Mouse (Mus musculus) c-Kit-positive CD71-positive TER-119-negative erythroid progenitor cells, embryonic 14.5 days (primary cell): ENCODE data around the gene Ube4b.
"Not testable (repeated sequence)": the region's sequence is repeated elsewhere in the genome, so short reads cannot be mapped to it uniquely, and the experiment has no call there.

Experiments
- DNase-seq: peaks from one replicate; pipeline ENCODE4 v3.0.0-alpha.2; 2013; ENCODE audit warnings: low read depth

Gene Ube4b

DNA sequence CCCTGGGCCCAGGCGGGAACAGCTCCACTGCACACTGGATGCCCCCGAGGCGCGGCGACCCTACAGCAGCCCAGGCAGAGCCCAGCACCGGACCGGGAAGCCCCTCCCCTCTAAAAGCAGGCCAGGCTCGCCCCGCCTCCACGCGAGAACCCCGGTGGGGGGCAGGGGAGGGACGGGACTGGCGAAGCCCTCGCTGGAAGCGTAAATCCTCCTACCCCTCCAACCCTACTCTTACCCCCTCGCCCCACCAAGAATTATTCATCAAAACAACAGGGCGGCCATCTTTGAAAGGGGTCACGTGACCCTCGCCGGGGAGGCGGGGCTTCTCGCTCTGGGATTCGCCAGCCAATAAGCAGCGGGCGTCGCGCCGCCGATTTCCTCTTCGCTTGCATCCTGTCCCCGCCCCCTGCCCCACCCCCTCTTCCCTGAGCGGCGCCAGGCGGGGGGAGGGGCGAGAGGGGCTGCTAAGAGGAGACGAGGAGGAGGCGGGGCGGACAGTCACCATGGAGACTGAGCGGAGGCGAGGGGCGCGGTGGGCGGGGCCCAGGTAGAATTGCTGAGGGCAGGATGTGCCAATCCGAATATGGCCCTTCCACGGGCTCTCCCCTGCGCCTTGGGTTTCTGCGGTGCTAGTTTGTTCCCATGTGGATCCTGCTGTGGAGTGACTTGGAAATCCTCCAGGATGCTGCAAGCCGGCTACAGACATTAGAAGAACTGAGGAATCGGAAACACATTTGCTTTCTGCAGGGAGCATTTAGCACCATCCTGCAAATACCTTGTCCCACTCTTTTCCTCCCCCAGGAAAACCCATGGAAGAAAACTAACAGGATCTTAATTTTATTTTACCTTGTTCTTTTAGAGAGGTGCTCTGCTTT, at the start of gene Ube4b:
Gene Ube4b, minus strand, starts transcription at position 425 of the 875 bp plus-strand sequence.
- DNase-seq = peak; percentile 87

DNA sequence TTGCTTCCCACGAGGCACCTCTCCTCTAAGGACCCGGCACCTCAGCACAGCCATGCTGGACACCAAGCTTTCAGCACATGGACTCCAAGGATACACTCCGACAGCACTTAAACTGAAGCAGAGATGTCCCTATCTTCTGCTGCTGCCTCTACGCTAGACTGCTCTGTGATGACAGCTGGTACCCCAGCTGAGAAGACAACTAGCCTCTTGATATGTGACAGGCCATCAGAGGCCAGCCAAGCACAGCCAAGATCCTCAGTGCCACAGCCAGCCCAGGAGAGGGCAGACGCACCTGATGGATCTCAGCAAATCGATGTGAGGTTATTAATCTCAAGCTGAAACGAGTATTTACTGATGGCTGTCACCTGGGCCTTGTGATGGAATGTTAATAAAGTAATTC, 48.5 kb upstream of the Ube4b start:
- DNase-seq = no peak

DNA sequence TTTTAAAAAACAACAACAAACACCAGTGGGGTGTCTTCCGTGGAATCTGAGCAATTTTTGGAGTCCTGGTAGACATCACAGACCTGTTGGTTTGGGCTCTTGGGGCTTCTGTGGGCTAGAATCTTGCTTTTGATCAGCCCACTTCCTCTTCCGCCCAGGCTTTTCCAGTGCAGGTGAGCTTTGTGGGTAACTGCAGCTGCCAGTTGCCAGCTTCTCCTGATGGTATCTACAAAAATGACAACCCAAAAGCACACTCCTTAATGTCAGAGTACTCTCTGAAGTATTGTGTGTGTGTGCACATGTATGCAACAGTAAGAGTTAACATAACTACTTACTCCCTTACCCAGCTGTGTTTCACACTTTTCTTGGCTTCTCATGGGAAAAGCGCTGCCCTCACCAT, 43.0 kb upstream of the Ube4b start:
- no peak for DNase-seq

DNA sequence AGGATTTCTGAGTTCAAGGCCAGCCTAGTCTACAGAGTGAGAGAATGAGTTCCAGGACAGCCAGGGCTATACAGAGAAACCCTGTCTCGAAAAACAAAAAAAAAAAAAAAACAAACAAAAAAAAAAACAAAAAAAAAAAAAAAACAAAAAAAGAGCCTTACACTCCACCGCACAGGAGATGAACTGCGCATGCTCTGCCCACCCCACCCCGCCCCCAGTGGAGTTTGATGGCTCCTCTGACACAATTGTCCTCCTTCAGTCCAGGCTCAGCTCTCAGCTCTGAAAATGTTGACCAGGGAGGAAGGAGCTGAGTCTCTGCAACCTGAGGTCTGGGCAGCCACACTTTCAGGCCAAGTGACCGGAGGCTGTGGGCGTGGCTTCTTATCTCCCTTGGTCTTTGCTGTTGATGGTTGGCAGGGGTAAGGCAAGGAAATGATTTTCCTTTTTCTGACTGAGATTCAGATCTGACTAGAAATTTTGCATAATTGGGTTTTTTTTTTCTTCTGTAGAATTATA, 36.9 kb upstream of the Ube4b start:
- DNase-seq = no peak

DNA sequence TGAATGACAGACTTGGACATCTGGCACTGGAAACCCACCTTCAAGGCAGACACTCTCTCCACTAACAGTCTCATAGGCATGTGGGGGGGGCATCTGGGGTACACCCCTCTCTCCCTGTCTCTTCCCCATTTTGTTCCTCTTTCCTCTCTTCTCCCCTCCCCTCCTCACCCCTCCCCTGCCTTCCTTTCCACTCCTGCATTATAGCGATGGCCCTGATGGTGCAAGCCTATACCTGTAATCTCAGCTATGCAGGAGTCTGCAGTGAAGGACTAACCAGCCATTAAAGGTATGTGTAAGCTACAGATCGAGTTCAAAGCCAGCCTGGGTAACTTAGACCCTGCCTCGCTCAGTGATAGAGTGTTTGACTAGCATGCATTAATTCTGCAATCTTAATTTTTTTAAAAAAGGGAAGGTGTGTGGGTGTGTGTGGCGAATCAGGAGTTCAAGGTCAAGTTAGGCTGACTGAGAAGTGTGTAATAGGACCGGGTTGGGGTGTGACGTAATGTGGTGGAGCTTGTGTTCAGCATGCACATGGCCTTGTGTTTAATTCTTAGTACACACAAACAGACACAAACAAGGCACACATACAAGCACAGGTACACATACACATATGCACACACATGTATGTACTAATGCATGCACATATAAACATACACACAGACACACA, 35.9 kb upstream of the Ube4b start:
- no peak for DNase-seq

DNA sequence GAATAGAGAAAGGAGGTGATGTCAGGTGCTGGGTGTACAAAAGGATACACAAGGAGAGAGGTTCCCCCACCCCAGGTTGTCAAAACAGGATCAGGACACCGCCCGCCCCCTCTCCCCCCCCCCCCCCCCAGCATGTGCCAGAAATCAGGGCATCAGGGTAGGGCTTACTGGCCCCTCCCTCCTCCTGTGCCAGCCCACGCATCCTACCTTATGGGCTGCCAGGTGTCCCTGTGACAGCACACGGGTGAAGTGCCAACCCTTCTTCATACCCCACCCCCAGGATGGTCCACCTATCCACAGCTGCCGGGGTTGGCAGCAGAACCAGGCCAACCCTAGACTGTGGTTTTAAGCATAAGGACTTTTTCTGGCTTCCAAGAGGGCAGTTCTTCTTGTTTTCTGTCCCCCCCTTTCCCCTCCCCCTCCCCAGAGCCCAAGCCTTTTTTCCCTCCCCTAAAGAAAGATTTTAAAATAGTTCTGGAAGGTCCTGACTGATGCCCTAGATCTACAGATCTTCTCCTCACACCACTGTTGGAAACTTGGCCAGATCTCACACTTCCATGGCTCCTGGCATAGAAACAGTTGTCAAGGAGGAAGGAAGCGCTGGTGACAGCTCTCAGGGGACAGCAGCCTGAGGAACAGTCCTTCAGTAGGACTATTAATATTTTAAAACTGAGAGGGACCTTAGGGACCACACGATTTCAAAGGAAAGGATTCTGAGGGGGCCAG, 35.2 kb upstream of the Ube4b start:
- DNase-seq = no peak

DNA sequence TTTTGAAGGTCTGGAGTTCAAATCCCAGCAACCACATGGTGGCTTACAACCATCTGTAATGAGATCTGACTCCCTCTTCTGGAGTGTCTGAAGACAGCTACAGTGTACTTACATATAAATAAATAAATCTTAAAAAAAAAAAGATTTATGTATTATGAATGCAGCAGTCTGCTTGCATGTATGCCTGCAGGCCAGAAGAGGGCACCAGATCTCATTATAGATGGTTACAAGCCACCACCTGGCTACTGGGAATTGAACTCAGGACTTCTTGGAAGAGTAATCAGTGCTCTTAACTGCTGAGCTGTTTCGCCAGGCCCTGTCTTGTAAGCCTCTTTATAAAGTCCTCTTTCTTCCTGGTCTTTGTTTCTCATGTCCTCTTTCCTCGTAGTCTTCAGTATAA, 33.9 kb upstream of the Ube4b start:
- not testable (repeated sequence) for DNase-seq

DNA sequence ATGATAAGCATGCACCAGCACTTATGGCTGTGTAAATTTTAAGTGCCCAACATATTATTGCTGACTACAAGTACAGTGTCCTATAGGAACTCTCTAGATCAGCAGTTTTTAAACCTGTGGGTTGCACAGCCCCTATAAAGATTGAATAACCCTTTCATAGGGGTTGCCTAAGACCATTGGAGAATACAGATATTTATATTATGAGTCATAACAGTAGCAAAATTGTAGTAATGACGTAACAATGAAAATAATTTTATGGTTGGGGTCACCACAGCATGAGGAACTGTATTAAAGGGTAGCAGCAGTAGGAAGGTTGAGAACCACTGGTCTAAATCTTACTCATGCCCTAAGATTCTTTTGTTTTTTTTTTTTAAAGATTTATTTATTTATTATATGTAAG, 32.9 kb upstream of the Ube4b start:
- DNase-seq = no peak

DNA sequence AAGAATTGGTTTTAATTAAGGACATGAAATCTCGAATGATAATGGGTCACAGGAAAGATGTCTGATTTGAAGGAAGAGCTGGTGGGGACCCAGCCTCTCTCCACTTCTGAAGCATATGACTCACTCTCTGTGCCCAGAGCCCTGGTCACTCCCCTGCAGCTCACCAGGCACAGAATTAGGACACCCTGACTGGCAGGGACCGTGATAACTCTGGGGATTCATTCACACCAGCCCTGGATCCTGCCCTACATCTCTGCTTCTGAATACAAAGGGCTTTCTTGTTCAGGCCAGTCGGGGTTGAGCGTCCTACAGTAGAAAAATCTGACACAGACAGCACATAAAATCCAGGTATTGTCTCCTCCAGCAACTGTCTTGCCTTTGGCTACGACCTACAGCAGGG, 32.0 kb upstream of the Ube4b start:
- DNase-seq = no peak

DNA sequence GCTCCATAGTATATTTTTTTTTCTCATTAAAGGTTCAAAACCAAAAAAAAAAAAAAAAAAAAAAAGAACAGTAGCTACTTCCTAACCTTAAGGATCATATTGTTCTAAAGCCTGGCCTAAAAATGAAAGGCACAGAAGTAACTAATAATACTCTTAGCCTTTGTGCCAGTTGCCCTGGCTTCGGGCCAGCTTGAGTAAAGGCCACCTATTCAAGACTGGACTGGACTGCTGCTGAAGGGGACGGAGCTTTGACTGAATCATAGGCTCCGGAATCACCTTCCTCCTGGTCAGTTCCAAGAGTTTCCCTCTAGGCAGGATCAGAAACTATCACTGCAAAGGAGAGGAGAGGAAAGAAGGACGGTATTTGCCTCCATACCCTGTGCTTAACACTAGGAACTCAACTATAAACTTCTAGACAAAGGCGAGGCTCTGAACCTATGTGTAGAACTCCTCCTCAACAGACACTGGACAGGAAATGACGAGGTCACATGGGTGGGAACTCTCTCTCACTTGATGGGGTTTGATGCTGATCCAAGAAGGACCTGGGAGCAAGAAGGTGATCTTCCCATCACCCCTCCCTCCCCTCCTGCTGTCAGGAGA, 31.4 kb upstream of the Ube4b start:
- DNase-seq = no peak

DNA sequence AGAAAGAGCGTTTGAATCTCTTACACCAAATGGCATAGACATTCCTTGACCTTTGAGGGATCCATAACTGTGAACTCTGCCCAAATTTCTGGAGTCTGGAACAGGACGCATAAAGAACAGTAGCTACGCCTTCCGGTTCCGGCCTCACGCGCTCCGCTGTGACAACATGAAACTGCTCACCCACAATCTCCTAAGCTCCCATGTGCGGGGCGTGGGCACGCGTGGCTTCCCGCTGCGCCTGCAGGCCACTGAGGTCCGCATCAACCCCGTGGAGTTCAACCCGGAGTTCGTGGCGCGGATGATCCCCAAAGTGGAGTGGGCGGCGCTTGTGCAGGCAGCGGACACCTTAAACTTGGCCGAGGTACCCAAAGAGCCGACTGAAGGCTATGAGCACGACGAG, 30.6 kb upstream of the Ube4b start:
- not testable (repeated sequence) for DNase-seq

DNA sequence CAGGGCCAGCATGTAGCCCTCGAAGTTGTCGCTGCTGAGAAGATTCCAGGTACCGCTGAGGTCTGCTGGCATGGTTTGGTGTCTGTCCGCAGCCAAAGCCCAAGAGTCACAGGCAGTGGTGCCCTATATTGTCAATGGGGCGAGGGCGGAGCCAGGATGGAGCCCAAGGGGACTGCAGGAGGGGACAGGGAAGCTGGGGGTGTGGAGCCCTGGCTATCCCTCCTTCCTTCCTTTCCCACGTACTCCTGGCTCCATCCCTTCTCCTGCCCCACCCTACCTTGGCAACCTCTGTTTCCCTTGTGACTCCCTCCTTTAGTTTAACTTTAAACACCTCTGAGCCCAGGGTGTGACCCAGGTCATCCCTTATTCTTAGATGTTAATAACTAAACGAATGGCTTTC, 28.3 kb upstream of the Ube4b start, which contains the start of gene Rbp7:
Gene Rbp7, minus strand, starts transcription at position 100 of the 400 bp plus-strand sequence.
- no peak for DNase-seq

DNA sequence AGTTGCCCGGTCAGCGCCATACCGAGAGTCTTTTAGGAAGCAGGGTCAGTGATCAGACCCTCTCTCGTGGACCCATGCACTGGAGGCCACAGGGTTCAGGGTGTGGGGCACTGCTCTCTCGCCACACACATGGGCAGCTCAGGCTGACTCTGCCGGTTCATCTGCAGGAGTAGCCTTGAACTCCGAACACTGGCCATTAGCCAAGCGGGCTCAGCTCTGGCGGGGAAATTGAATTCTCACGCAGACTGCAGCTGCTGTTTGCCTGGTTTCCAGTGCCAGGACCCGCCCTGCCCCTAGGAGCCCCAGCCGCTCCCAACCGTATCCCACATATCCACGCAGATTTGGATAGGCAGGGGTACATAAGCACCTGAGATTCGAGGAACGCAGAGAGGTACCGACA, 27.7 kb upstream of the Ube4b start:
- no peak for DNase-seq

DNA sequence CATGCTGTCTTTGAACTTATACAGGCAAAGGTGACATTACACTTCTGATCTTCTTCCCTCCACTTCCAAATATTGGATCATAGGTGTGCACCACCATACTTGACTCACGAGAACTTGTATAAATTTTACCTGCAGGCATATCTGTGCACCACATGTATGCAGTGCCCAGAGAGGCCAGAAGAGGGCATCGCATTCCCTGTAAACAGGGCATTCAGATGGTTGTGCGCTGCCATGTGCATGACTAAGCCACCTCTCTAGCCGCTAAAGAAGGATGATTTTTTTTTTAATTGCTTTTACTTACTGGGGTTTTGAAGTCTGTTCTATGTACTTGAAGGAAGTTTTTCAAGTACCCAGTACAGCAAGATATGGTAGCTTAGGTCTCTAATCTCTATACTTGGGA, 27.1 kb upstream of the Ube4b start:
- no peak for DNase-seq

DNA sequence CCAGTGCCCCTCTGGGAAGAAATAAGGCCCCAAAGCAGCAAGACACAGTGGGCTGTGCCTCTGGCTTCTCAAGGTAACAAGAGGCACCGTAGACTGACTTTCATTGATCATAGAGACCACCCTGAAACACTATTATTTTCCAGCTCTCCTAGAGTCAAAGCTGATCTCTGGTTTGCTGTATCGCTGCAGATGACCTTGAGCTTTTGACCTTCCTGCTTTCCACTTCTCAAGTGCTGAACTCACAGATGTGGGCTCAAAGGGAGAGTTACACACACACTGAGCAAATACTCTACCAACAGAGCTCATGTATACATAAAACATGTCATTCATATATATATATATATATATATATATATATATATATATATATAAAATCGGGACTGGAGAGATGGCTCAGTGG, 24.1 kb upstream of the Ube4b start:
- no peak for DNase-seq

DNA sequence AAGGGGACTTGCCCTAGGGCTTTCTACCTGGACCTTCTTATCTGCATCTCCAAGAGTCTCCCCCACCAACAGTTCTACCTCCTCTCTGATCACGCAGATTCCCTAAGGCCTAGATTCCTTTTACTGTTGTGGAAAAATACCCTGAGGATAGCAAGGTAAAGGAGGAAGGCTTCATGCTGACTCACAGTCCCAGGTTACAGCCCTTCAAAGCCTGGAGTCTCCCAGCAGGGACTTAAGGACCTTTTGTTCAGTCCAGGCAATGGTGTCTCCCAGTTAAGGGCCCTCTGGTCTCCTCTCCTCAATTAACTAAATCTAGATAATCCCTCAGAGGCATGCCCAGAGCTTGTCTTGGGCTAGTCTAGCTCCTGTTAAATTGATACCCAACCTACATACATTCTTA, 19.8 kb upstream of the Ube4b start:
- DNase-seq = no peak

DNA sequence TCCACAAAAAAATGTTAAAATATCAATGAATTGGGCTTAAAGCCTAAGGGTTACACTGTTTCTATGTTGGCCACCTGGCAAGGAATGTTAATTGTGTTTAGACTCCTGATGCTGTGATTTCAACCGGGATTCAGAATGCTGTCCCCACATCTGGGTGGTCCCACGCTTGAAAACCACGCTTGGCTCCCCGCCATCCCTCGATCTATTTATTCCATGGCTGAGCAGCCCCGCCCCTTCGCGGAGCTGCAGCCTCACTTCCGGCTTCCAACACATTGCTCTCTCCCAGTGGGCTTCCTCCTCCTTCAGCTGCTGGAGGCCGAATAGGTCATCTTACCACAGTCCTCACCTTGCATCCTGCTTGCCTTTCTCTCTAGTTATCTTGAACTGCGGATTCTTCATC, 19.3 kb upstream of the Ube4b start:
- DNase-seq = no peak

DNA sequence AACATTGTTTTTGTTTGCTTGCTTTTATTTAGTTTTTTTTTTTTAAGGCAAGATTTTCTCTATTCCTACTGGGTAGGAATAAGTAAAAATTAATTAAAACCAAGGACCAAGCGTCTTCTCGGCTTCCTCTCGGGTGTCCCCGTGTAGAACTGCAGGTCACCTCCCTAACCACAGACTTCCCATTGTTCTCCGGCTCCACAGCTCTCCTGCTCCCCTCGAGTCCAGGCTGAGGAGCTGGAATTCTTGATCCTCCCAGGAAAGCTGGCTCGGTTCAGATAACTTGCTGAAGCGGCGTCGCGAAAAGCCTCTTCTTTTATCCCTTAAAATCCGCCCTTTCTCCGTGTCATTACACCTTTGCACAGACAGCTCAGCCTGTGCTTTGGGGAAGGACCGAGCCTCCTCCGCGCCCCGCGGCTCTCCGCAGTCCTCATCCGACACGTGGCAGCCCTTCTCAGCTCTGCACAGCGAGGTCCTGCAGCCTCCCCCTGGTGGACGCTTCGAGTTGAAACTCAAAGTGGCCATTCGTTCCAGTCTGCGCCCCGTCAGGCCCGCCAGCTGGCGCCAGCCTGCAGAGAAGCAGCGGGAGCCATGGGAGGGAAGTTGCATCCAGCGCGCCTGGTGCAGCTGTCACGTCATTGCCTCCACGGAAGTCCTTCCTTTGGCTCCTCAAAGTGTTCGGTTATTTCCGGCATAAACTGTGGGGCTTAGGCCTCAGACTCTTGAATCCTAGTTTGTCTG, 18.6 kb upstream of the Ube4b start:
- peak; percentile 89 for DNase-seq

DNA sequence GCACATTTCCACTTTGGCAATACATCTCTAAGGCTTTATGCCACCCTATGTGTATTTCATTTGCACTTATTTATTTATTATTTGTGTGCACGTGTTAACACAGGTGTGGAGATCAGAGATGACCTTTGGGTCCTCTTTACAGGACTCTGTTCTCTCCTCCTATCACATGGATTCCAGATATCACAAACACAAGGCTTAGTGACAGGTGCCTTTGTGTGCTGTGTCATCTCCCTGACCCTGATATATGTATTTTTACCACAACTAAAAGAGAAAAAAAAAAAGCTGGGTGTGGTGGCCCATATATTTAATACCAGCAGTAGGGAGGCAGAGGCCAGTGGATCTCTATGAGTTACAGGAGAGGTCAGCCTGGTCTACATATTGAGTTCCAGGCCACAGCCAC, 17.9 kb upstream of the Ube4b start:
- no peak for DNase-seq

DNA sequence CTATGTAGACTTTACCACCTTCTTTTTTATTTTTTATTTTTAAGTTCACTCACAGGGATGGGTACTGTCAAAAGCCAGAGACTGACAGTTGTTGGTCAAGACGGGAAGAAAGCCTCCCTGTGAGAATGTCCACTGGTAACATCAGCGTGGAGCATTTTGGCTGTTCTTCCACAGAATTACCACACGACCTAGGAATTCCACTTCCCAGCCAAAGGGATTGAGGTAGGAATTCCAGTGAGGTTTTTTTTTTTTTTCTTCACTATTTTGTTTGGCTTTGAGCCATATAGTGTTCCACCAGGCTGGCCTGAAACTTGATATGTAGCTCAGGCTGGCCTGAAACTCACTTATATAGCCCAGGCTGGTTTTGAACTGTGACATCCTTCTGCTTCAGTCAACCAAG, 15.9 kb upstream of the Ube4b start:
- DNase-seq = no peak

DNA sequence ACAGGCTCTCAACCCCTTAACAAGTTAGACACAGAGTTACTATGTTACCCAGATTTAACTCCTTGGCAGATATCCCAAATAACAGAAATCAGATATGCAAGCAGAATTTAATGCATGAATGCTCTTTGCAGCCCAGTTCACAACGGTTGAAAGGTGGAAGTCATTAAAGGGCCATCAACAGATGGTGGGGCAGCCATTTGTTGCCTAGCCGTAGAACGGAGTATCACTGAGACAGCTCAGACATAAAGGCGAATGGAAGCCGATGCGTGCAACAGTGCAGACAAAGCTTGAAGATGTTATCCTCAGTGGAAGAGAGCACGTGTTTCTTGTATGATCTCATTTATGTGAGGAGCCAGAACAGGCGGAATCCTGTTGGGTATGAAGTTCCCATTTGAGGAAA, 14.0 kb upstream of the Ube4b start:
- no peak for DNase-seq

DNA sequence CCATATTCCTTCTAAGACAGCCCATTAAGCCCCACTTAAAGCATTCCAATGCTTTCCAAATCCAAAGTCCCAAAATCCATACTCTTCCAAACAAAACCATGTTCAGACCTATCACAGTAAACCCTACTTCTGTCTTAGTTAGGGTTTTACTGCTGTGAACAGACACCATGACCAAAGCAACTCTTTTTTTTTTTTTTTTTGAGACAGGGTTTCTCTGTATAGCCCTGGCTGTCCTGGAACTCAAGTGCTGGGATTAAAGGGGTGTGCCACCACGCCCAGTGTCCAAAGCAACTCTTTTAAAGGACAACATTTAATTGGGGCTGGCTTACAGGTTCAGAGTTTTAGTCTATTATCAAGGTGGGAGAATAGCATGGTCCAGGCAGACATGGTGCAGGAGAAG, 5.3 kb upstream of the Ube4b start:
- DNase-seq = not testable (repeated sequence)
